Mouse (Mus musculus) kidney, postnatal 4 days (tissue): ENCODE data around the gene Commd7.
"Not testable (repeated sequence)": the region's sequence is repeated elsewhere in the genome, so short reads cannot be mapped to it uniquely, and the experiment has no call there.

Source experiments
- DNase-seq, 2 experiments: peaks; one replicate each; pipeline ENCODE4 v3.0.0; 2021; ENCODE audit warnings: mixed read lengths in 2 of 2

Gene Commd7

DNA sequence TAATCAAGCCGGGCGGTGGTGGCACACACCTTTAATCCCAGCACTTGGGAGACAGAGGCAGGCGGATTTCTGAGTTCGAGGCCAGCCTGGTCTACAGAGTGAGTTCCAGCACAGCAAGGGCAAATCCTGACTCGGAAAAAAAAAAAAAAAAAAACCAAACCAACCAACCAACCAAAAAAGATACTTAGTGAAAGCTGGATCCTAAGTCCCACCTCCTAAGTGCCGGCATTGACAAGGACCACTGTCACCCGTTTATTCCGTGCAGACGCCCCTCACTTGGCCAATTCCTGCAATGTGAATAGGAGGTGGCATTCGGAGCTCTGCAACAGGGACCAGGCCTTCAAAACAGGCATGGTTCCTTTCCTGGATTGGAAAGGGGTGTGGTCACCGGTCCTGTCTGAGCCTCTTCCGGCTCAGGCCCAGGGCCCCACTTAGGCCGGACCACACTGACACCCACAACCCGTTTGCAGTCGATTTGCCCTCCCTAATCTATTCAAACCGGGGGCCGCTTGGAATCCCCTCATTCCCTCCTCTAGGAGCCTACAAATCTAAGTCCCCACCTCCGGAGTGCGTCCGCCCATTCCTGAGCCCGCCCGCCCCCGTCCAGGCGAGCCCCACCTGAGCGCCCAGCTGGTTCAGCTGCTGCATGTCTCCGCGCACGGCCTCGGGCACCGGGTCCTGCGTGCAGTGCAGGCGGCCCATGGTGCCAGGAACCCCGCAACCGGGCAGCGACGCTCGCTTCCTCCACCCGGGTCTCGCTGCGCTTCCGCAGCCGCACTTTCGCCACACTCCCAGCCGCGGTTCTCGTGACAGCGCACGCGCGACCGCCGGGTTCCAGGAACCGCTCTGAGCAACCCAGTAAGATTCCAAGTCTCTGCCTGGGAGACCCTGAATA, at the start of gene Commd7:
Gene Commd7 (minus strand): TSS at position 806 of the 895 bp plus-strand sequence.
- peak; percentile 94 for DNase-seq

DNA sequence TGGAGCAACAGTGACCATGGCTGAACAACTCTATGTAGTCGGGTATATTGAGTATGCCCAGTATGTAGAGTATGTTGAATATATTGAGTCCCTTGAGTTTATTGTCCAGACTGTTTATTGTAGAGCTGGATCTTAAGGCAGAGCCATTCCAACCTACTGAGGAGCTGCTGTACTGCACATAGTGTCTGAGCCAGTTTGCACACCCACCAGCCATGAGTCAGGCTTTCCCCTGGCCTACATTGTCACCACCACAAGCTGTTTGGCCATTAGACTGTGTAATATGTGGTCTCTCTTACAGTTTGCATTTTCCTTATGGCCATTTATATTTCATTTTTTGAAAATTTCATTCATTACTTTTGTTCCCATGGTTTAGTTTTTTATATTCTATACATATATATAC, 47.4 kb upstream of the Commd7 start:
- DNase-seq = no peak

- DNase-seq = no peak
Observed at GRCm38 (mm10) chr2:153677550-153677949, 45.0 kb upstream of the Commd7 start.

- DNase-seq = no peak
Observed at GRCm38 (mm10) chr2:153676944-153677343, 44.4 kb upstream of the Commd7 start.

DNA sequence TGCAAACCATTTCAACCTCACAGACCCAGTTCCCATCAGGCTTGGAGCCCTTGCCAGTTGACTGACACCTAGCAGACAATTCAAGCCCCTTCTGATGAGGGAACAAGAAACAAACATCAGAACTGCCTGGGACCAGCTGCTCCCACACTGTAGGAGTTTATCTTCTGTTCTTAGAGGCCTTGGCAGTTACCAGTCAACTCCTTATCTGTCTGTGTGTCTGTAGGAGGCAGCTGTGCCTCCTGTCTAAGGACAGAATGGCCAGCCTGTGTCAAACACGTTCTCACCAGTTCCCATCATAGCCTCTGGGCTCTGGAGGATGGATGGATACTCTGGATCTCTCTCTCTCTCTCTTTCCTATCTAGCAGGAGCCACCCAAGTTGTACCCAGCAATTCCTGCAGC, 42.8 kb upstream of the Commd7 start:
- DNase-seq = not testable (repeated sequence)

DNA sequence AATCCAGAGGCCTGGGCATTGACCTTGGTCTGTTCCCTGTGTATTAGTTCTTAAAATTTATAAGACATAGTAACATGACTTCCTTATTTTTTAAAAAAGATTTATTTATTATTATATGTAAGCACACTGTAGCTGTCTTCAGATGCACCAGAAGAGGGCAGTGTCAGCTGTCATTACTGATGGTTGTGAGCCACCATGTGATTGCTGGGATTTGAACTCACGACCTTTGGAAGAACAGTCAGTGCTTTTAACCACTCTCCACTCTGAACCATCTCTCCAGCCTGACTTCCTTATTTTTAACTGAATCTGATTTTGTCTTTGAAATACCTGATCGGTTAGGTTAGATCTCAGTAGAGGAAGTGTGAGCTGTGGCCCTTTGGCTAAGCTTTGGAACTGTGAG, 40.0 kb upstream of the Commd7 start:
- no peak for DNase-seq

DNA sequence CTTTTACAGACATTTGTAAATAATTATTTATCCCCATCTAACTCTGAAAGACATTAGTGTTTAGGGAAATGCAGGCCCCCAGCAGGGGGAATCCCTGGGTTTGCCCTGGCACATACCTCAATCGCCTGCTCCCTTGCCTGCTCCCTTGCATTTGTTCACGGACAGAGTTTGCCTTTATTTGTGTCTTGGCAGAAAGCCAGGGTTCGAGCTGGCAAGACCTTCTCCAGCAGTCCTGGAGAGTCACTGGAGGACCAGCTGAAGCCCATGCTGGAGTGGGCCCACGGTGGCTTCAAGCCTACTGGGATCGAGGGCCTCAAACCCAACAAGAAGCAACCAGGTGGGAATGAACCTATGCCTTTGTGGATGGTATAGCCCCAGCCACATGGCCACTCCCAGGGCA, 37.5 kb upstream of the Commd7 start:
- no peak for DNase-seq

DNA sequence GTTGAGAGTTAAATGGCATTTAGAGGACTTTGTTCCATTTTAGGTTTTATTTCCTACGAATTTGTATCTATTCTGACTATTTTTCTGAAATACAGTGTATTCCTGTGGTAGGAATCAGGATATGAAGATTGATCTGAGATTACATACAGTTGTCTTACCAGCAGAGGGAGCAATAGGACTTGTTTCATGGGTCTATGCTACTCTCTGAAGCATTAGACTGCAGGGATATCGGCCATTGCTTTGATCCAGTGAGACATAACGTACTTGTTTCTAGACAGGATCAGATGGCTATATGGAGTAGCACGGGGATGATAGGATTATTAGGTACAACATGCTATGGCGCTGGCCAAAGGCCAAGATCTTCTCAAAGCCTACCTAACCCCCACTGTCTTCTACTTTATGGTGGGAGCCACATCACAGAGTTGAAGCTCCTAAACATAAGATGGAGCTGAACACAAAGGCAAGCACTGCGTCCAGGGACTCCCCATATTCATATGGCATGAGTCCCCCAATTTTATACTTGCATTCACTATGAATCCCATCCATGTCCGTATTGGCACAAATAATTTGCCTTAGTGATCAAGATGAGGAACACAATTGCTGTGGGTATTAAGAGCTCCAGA, 36.3 kb upstream of the Commd7 start:
- DNase-seq = peak in 1 of 2 experiments; percentile 15

DNA sequence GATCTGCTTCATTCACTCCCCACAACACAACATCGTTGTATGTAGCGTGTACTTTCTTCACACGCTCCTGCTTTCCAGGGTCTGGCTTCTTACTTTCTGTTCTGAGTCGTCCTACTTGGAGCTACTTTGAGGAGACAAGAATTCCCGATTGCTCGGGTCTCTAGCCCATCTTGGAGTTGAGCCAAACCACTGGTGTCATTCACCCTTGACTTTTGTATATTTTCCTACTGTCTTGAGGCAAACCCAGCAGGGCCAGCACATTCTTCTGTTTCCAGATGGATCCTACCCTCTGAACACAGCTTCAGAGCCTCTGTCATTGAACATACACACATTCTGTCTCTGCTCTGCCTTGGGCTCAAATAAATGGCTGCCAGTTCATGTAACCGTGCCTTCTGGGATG, 32.8 kb upstream of the Commd7 start:
- DNase-seq = no peak

- peak; percentile 38 to 47 for DNase-seq
Observed at GRCm38 (mm10) chr2:153660616-153661015, 28.0 kb upstream of the Commd7 start.

DNA sequence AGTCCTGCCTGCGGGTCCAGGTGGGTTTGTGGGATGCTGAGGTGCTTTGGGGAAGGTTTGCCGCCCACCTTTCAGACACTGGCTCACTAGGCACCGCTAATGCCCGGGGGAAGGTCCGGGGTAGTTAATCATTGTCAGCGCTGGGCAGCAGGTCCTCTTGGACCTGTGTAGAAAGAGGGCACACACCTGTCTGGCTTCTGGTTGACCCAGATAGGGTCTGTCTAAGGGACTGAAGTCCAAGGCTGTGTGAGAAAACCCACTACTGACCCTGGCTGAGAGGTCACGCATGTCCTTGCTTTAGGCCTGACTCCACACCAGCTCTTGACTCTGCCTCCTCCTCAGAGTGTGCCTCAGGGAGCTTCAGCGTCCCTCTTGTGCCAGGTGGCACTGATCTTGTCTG, 25.1 kb upstream of the Commd7 start:
- not testable (repeated sequence) for DNase-seq

- no peak for DNase-seq
Observed at GRCm38 (mm10) chr2:153651681-153652080, 19.1 kb upstream of the Commd7 start.

GRCm38 (mm10) chr2:153650014-153650687, 17.6 kb upstream of the Commd7 start:
- DNase-seq = peak; percentile 51 to 68

GRCm38 (mm10) chr2:153649298-153650013, 16.9 kb upstream of the Commd7 start, which contains the start of gene Dnmt3b:
Gene Dnmt3b, plus strand, starts transcription at chr2:153649450.
- peak; percentile 79 to 88 for DNase-seq

DNA sequence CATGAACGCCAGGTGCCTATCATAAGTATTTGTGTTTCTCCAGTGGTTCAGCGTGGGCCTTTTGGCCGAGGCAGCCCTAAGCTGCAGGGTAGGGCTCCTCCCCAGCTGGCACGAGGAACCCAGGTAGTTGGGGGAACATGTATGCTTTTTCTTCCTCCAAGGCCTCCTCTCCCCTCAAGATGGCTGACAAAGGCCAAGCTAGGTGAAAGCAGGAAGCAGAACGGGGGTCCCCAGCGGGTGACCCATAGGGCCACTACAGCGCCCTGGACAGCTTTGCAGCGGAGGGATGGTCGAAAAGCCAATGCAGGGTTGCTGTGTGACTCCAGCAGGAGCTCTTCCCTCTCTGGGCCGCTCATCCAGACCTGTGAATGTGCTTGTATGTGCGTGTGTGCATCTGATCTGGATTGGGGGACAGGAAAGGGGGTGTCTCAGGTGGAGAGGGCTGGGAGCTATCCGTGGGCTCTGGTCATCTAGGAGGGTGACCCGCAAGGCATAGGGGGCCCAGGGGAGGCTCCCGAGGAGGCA, 16.3 kb upstream of the Commd7 start:
- DNase-seq = no peak

GRCm38 (mm10) chr2:153642999-153643398, 10.4 kb upstream of the Commd7 start:
- DNase-seq = no peak

DNA sequence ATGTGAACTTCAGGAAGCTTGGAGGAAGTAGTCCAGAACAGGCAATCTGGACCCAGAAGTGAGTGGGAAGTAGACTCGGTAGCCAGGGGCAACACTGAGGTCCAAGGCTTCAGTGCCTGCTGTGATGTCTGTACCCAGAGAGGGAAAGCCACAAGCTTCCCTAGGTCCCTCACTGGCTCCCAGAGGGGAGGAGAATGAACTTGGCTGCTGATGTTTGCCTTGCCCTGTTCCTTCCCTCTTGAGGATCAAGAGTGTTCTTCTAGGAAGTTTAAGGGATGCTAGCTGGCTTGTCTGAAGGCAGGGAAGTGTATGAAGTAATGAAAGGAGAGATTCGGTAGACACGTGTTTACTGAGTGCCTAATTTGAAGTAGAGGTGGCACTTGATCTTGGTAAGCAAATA, 9.9 kb upstream of the Commd7 start:
- no peak for DNase-seq

- DNase-seq = no peak
Observed at GRCm38 (mm10) chr2:153638977-153639680, 6.5 kb upstream of the Commd7 start.

DNA sequence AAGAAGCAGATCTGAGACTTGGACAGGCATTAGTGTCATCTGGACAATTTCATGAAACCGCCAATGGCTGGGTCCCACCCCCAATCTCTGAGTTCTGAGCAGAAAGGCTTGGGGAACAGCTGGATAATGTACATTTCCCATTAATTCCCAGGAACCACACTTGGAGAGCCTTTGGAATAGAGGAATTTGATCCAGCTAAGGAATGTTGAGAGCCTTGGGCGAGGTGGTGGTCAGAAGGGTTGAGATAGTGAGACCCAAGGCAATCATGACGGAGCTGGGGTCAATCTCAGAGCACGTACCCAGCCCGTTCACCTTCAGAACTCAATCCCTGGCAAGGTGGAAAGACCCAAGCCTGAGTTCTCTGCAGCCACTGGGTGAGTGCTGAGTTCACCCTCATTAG, 678 bp upstream of the Commd7 start:
- peak in 1 of 2 experiments; percentile 18 for DNase-seq

GRCm38 (mm10) chr2:153632871-153633226, 268 bp upstream of the Commd7 start:
- DNase-seq = no peak

GRCm38 (mm10) chr2:153630950-153631349, 1.6 kb downstream of the Commd7 start:
- DNase-seq = no peak

GRCm38 (mm10) chr2:153622449-153622848, 10.1 kb downstream of the Commd7 start:
- no peak for DNase-seq
